Mouse (Mus musculus) small intestine, adult 2 months (tissue): ENCODE measurements around the gene Pdik1l.

Experiments used
- CTCF ChIP-seq: fragments of 200-500 bp; IDR thresholded peaks from 2 replicates; pipeline ENCODE4 v1.5.1; 2012; ENCODE audit warnings: low read depth, mild to moderate bottlenecking, control low read depth, inconsistent platforms, low read length, moderate library complexity, mixed read lengths; ENCODE audit not compliant: insufficient replicate concordance, insufficient read length; ENCODE audit errors: extremely low read depth
- POLR2A ChIP-seq: fragments of 200-500 bp; IDR thresholded peaks from 2 replicates; pipeline ENCODE4 v1.6.1; 2012; ENCODE audit warnings: low read depth, mild to moderate bottlenecking, control low read depth, inconsistent platforms, low read length, moderate library complexity

DNA sequence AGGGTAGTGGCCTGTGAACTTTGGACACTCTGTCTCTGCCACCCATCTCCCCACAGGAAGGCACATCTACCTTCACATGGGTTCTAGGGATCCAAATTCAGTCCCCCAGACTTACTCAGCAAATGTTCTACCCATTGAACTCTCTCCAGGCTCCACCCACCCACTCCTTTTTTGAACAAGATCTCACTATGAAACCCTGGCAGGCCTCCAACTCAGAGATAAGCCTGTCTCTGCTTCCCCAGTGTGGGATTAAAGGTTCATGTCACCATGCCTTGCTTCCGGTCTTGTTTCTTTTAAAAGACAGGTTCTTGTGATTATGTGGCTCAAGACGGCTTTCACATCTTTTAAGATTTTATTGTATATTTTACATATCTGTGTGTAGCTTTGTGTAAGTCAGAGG is 2.8 kb downstream of the Pdik1l start:
- TF ChIP-seq POLR2A (no peak), CTCF (no peak)
